Mouse (Mus musculus) cerebellum, adult 2 months (tissue): ENCODE measurements around the gene Zfp808. TPM values are rescaled to one million over a fixed set of nuclear protein-coding genes. Genes with fewer than 3 reads are reported as not detected.

Experiments
- DNase-seq, 2 experiments: peaks; one replicate each; pipeline ENCODE4 v3.0.0; 2021
- H3K27ac ChIP-seq: fragments of 200-500 bp; 2 replicates; pipeline ENCODE4 v1.5.1; 2012; ENCODE audit warnings: low read length, control low read depth, inconsistent platforms; ENCODE audit not compliant: insufficient read depth
- H3K27me3 ChIP-seq: fragments of 200-500 bp; 2 replicates; pipeline ENCODE4 v1.6.1; 2012; ENCODE audit warnings: inconsistent platforms, mild to moderate bottlenecking, low read length, moderate library complexity; ENCODE audit not compliant: control insufficient read depth, insufficient read depth
- H3K4me1 ChIP-seq: fragments of 200-500 bp; 2 replicates; pipeline ENCODE4 v1.6.1; 2011; ENCODE audit warnings: low read length; ENCODE audit not compliant: control insufficient read depth, insufficient read depth
- H3K4me3 ChIP-seq: fragments of 200-500 bp; replicated peaks from 2 replicates; pipeline ENCODE3; 2011; ENCODE audit warnings: mild to moderate bottlenecking, low read depth, low read length, control low read depth; ENCODE audit not compliant: insufficient read depth
- CTCF ChIP-seq: fragments of 200-500 bp; IDR thresholded peaks from 2 replicates; pipeline ENCODE4 v1.5.1; 2011; ENCODE audit warnings: low read depth, mild to moderate bottlenecking, control low read depth, low read length, moderate library complexity, borderline replicate concordance; ENCODE audit not compliant: insufficient read depth
- POLR2A ChIP-seq: fragments of 200-500 bp; IDR thresholded peaks from 2 replicates; pipeline ENCODE4 v1.6.1; 2011; ENCODE audit warnings: low read length, control low read depth, borderline replicate concordance; ENCODE audit not compliant: insufficient read depth
- WGBS: fragments of 180-500 bp; shearing (Covaris S2); methylation state at CpG from one replicate; pipeline ENCODE4 v1.1.7; 2018; 5-methylcytosine and 5-hydroxymethylcytosine counted together
- polyA plus RNA-seq: library from polyadenylated mRNA; depleted of rRNA; stranded (reverse); fragments of >200 nt; gene quantifications from 2 replicates; pipeline ENCODE4 v1.2.3, GENCODE M21; 2012

Gene Zfp808
- polyA plus RNA-seq, 1 experiment = 0.97 TPM

- H3K27ac ChIP-seq = no peak overlapping the region
- no peak for TF ChIP-seq POLR2A
- no peak for TF ChIP-seq CTCF
- no peak for DNase-seq
- no peak overlapping the region for H3K4me3 ChIP-seq
- WGBS = 73% methylated on average over 4 of the region's 4 CpGs
- H3K27me3 ChIP-seq = no peaks in the 10 kb centered on the region
- no peaks in the 10 kb centered on the region for H3K4me1 ChIP-seq
These were observed 133.7 kb downstream of the Zfp808 start for GRCm38 (mm10) chr13:62263392-62263791.
